Mouse (Mus musculus) heart, postnatal 0 days (tissue): ENCODE results near the gene Mn1.

Source experiments
- CTCF ChIP-seq: IDR thresholded peaks from 2 replicates; pipeline ENCODE4 v1.5.1; 2016; ENCODE audit warnings: antibody characterized with exemption, control low read depth, low read depth
- EP300 ChIP-seq: IDR thresholded peaks from 2 replicates; pipeline ENCODE4 v1.6.1; 2016; ENCODE audit warnings: antibody characterized with exemption, low read depth

DNA sequence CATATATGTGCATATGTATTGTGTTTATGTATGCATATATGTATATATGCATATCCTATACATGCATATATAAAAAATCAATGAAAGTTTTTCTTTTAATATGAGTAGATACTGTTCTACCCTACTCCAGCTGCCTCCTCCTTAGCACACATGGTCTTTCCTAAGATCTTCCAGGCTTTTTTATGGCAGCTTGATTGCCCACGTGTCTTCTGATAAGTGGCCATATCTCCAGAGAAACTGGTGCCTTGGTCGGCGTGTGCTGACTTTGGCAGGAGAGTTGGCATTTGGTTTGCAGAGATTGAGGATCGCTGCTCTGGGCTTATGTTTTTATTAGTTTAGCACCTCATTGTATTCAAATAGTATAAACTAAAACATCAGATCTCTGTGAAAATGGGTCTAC, 68.7 kb downstream of the Mn1 start:
- TF ChIP-seq CTCF (no peak), EP300 (no peak)
